Mouse (Mus musculus) megakaryocyte, embryonic 14.5 days (primary cell): ENCODE measurements at regions not wholly inside any gene's neighbourhood (a gene's known extent, or its start where the extent isn't known, plus 50 kb on each side); places are given as distances from the start of the nearest gene placed in this dataset.

Experiments used
- H3K27me3 ChIP-seq: replicated peaks from 2 replicates; pipeline ENCODE3; 2012; ENCODE audit warnings: inconsistent platforms
- H3K36me3 ChIP-seq: replicated peaks from 2 replicates; pipeline ENCODE3; 2012; ENCODE audit warnings: low read length, inconsistent platforms, mixed read lengths
- H3K4me1 ChIP-seq: 2 replicates; pipeline ENCODE4 v1.6.1; 2012; ENCODE audit warnings: inconsistent platforms
- H3K4me3 ChIP-seq: replicated peaks from 2 replicates; pipeline ENCODE3; 2012; ENCODE audit warnings: moderate library complexity, mild to moderate bottlenecking, inconsistent platforms
- H3K9me3 ChIP-seq: 2 replicates; pipeline ENCODE4 v1.6.1; 2012; ENCODE audit warnings: inconsistent platforms
- FLI1 ChIP-seq: IDR thresholded peaks from 2 replicates; pipeline ENCODE4 v1.6.1; 2012; ENCODE audit warnings: low read length, inconsistent platforms, mixed read lengths
- GATA1 ChIP-seq: IDR thresholded peaks from 3 replicates; pipeline ENCODE4 v1.6.1; 2012; ENCODE audit warnings: mixed read lengths, low read length, inconsistent platforms, borderline replicate concordance

GRCm38 (mm10) chr12:39849346-39850058 lies 188.3 kb downstream of the Arl4a start:
- Histone ChIP-seq H3K4me1 (no peaks in the 10 kb centered on the region), H3K4me3 (no peak overlapping the region), H3K36me3 (no peaks in the 10 kb centered on the region), H3K9me3 (no peaks in the 10 kb centered on the region), H3K27me3 (no peaks in the 10 kb centered on the region)
- TF ChIP-seq GATA1 (no peak), FLI1 (no peak)

DNA sequence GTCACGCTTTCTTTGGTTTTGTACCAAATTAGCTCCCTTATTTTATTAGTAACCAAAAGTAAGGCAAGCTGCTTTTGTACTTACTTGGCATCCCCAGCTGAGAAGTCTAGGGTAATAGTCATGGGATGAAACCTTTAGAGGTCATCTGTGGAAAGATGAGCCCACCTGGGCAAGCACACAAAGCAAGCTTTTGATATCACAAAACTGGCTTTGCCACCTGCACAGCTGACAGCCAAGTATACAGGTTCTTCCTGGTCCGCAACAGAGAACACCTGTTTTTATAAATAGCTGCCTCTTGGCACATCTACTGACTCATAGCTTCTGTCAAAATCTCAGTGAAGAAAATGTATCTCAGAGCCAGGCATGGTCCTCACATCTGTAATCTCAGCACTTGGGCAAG lies 197.2 kb downstream of the Arl4a start:
- TF ChIP-seq FLI1, result no peak
- no peak for TF ChIP-seq GATA1
- Histone ChIP-seq H3K4me1 (0 out of 2 replicates have a peak, but pooled peaks cover 3% of the 10 kb centered on the region), H3K27me3 (no peaks in the 10 kb centered on the region), H3K36me3 (no peaks in the 10 kb centered on the region), H3K4me3 (no peak overlapping the region), H3K9me3 (no peaks in the 10 kb centered on the region)

- no peaks in the 10 kb centered on the region for H3K36me3 ChIP-seq
- H3K4me3 ChIP-seq, result no peak overlapping the region
- H3K4me1 ChIP-seq, result 0 out of 2 replicates have a peak, but pooled peaks cover 3% of the 10 kb centered on the region
- TF ChIP-seq GATA1 (no peak), FLI1 (no peak)
- no peaks in the 10 kb centered on the region for H3K27me3 ChIP-seq
- H3K9me3 ChIP-seq, result no peaks in the 10 kb centered on the region
Observed at GRCm38 (mm10) chr12:39840179-39840578, 197.6 kb downstream of the Arl4a start.

- no peak for TF ChIP-seq GATA1
- no peak for TF ChIP-seq FLI1
- H3K4me1 ChIP-seq, result no peaks in the 10 kb centered on the region
Observed at GRCm38 (mm10) chr12:39831079-39831478, 206.7 kb downstream of the Arl4a start.

DNA sequence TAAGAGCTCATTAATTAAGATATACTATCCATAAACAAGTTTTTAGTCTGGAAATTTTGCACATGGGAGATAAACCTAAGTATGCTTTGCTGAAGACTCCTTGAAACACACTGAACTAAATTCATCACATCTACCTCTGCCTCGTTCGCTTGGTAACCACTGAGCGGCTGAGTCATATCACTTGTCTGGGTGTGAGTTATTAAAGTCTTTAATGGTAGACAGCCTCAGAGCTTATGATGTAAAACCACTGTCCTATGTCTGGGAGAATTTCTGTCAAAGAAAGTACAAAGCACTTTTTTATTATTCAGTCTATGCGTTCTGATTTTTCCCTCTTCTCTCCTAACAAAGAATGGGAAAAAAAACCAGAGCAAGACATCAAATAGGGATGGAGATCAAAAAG lies 207.3 kb downstream of the Arl4a start:
- TF ChIP-seq GATA1 (no peak), FLI1 (no peak)
- Histone ChIP-seq H3K4me1 (no peaks in the 10 kb centered on the region), H3K27me3 (no peaks in the 10 kb centered on the region), H3K9me3 (no peaks in the 10 kb centered on the region), H3K4me3 (no peak overlapping the region), H3K36me3 (no peaks in the 10 kb centered on the region)

More at GRCm38 (mm10) chr12:39831079-39831478, 206.7 kb downstream of the Arl4a start:
- no peaks in the 10 kb centered on the region for H3K27me3 ChIP-seq
- H3K4me3 ChIP-seq, result no peak overlapping the region
- no peaks in the 10 kb centered on the region for H3K9me3 ChIP-seq
- no peaks in the 10 kb centered on the region for H3K36me3 ChIP-seq

- Histone ChIP-seq H3K4me3 (no peak overlapping the region), H3K4me1 (no peaks in the 10 kb centered on the region), H3K36me3 (no peaks in the 10 kb centered on the region), H3K9me3 (no peaks in the 10 kb centered on the region), H3K27me3 (no peaks in the 10 kb centered on the region)
- no peak for TF ChIP-seq FLI1
- TF ChIP-seq GATA1, result no peak
Observed at GRCm38 (mm10) chr12:39822671-39823070, 215.2 kb downstream of the Arl4a start.

DNA sequence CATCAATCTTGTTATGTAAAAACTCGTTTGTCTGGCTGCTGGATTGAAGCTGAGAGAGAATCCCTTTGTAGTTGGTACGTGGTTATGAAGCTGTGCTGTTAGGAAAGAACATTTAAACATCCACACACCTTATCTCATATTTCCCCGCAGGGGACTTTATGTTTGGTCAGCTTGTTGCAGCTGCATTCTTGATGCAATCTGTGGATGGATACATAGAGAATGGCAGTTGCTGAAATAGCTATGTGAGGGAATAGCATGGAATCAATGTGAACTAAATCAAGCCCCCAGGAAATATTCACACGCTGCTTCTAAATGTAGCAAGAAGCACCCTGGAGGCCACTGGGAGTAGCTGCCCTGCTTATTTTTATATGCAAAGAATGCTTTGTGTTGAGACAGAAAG lies 236.3 kb downstream of the Arl4a start:
- no peaks in the 10 kb centered on the region for H3K36me3 ChIP-seq
- H3K4me1 ChIP-seq, result no peaks in the 10 kb centered on the region
- no peaks in the 10 kb centered on the region for H3K9me3 ChIP-seq
- H3K4me3 ChIP-seq, result no peak overlapping the region
- no peaks in the 10 kb centered on the region for H3K27me3 ChIP-seq
- no peak for TF ChIP-seq GATA1

DNA sequence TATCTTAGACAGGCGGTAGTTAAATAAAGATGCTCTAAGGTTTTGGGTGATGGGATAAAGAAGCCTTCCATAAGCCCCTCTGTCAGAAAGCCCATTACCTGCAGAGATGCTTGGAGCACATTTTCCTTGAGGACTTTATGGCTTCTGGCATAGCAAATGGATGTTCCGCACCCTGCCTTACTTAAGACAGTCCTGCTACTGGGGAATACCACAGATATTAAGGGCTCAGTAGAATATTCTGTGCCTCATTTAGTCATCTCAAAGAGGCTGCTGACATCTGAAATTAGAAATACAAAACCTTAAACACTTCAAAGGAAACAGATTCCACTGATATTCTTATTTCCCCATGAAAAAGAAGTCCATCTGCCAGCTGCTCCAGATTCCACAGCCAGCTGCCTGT lies 240.0 kb downstream of the Arl4a start:
- no peaks in the 10 kb centered on the region for H3K36me3 ChIP-seq
- no peaks in the 10 kb centered on the region for H3K27me3 ChIP-seq
- TF ChIP-seq FLI1 (no peak), GATA1 (no peak)

DNA sequence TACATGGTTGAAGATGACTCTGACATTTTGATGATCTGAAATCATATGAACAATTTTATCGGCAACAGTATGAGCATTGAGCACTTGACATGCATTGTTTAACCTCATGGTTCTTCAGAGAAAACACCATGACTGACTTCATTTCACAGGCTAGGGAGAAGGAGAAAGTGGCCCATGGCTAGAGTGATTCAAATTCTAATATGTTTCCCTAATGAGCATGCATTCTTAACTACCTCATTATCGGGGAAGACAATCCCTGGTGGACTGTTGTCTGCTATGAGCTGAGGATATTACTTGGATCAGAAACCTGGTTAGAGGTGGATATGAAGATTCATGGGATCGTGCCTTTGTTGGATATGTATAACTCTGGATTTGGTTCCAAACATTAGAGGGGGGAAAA lies 240.9 kb downstream of the Arl4a start:
- H3K4me3 ChIP-seq, result no peak overlapping the region

More for the DNA sequence above, 240.0 kb downstream of the Arl4a start:
- no peak overlapping the region for H3K4me3 ChIP-seq
- H3K4me1 ChIP-seq, result no peaks in the 10 kb centered on the region
- no peaks in the 10 kb centered on the region for H3K9me3 ChIP-seq

GRCm38 (mm10) chr12:39785026-39785425 lies 252.8 kb downstream of the Arl4a start:
- Histone ChIP-seq H3K4me3 (no peak overlapping the region), H3K36me3 (no peaks in the 10 kb centered on the region), H3K4me1 (no peaks in the 10 kb centered on the region), H3K27me3 (no peaks in the 10 kb centered on the region), H3K9me3 (no peaks in the 10 kb centered on the region)
- TF ChIP-seq FLI1, result no peak
- TF ChIP-seq GATA1, result no peak

More for the DNA sequence above, 240.9 kb downstream of the Arl4a start:
- TF ChIP-seq FLI1, result no peak
- no peak for TF ChIP-seq GATA1
- H3K27me3 ChIP-seq, result no peaks in the 10 kb centered on the region
- H3K9me3 ChIP-seq, result no peaks in the 10 kb centered on the region
- H3K4me1 ChIP-seq, result no peaks in the 10 kb centered on the region
- no peaks in the 10 kb centered on the region for H3K36me3 ChIP-seq

DNA sequence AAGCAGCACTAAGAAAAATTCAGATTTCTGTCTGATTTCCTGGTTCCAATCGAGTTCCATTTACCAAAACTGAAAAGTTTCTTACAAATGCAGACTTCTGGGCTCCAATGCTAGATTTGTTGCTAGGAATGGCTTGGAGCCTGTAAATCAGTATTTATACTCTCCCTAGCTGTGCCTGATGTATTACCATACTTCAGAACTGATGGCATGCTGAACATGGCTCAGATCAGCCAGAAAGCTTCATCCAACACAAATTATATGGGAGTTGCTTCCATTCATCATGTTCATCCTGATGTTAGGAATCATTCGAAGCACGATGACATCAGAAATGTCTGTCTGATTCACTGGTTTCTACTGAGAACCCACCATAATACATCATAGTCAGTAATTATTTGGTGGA lies 253.3 kb downstream of the Arl4a start:
- TF ChIP-seq GATA1 (no peak), FLI1 (no peak)
- Histone ChIP-seq H3K9me3 (no peaks in the 10 kb centered on the region), H3K36me3 (no peaks in the 10 kb centered on the region), H3K4me3 (no peak overlapping the region), H3K4me1 (no peaks in the 10 kb centered on the region), H3K27me3 (no peaks in the 10 kb centered on the region)
